Mouse (Mus musculus) brain, adult 2 months (tissue): Measurements from ENCODE around the gene Otoa.

Source experiments
- DNase-seq: peaks from one replicate; pipeline ENCODE4 v3.0.0; 2011; ENCODE audit warnings: low read depth, low spot score

The Otoa gene

DNA sequence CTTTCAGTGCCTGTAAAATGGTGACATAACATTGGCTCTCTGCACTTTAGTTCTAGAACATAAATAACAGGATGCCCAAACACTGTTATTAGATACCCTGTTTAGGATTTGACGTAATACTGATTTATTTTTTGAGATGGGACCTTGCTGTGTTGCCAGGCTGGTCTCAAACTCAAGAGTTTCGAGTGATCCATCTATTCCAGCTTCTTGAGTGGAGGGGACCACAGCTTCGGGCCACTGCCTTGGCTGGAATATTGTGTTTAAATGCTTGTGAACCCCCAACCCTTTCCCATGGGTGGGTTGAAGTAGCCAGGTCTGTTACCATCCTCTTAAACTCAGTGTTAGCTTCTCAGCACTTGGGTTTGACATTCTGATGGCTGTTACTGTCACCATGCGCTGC lies at the start of gene Otoa:
Gene Otoa, plus strand, starts transcription at position 301 of the 400 bp plus-strand sequence.
- DNase-seq: no peak

DNA sequence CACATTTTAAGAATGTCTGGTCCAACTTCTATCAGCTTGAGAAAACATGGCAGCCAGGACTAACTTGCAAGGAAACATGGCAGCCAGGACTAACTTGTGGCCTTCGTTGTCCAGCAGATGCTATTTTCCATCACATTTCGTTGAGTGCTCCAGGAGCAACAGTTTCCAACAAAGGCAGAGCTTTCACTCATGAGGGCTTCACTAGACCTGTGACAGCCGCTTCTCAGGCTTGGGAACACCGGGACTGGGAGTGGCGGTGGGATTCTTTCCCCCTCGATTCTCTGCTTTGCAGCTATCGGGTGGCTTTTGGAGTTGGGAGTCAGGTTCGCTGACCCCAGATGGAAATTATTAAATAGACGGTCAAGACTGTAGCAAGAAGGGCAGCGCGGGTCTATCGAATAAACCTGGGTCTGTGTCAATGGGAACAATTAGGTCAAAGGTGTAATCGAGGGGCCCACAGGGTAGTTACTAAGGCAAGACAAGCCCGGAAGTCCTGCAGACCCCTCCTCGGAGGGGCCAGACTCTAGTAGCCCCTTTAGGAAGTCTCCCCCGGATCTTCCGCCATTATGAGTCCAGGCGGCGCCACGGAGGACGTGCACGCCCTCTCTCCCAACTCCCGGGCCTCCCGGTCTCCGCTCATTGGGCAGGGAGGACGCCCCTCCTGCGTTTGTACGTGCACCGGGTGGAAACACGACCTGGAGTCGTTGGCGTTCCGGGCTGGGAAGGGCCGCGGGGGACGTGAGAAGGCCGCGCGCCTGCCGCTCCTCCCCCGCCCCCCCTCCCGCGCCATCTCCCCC lies 47.4 kb upstream of the Otoa start, which contains the start of gene Mettl9:
Gene Mettl9, plus strand, starts transcription at position 590 of the 797 bp plus-strand sequence.
- peak; percentile 99 for DNase-seq

DNA sequence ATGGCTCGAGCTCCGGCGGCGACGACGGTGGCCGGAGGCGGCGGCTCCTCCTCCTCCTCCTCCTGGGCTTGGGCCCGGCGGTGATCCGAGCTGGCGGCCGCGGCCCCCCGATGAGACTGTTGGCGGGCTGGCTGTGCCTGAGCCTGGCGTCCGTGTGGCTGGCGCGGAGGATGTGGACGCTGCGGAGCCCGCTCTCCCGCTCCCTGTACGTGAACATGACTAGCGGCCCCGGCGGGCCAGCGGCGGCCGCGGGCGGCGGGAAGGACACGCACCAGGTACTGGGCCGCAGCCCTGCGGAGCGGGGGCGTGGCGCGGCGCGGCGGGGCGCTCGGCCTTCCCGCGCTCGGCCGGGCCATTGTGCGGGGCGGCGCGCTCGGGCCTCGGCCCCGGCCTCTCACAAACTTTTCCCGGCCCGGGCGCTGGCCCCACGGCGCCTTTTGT lies 46.7 kb upstream of the Otoa start:
- DNase-seq: peak; percentile 73

GRCm38 (mm10) chr7:121035161-121035721 lies 46.2 kb upstream of the Otoa start:
- peak; percentile 36 for DNase-seq

DNA sequence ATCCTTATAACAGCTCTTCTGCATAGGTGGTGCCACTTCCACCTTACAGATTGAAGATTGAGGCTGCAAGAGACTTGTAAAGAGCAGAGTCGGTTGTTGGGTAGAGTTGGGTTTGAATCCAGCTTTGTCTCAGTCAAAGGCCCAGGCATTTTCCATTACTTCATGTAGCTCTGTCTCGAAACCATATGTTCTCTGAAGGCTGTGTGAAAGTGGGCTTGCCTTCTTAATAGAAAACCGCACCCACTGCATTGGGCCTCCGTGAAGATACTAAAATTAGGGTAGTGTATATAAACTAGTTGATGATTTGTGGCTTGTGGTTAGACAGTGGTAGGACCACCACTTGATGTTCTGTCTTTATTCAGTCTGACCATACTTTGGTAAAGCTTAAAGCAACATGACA lies 40.9 kb upstream of the Otoa start:
- no peak for DNase-seq

- no peak for DNase-seq
These were observed 39.5 kb upstream of the Otoa start for GRCm38 (mm10) chr7:121041989-121042388.

- no peak for DNase-seq
These were observed 38.4 kb upstream of the Otoa start for GRCm38 (mm10) chr7:121043004-121043403.

DNA sequence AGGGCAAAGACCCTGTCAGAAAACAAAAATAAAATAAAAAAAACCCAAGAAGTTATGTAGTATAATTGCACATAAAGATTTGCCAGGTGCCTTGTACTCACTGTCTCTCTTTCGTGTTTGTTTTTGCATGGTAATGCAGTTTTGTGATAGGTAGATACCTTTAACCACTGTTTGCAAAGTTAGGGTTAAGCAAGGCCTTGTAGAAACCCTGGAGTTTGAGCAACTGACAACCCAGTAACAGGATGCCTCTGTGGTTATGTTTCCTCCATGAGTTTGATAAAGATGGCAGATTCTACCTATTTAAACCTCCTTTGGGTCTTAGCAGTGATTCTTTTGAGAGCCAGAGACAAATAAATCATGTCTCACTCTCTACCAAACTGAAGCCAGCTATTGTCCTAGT lies 37.9 kb upstream of the Otoa start:
- DNase-seq: no peak

DNA sequence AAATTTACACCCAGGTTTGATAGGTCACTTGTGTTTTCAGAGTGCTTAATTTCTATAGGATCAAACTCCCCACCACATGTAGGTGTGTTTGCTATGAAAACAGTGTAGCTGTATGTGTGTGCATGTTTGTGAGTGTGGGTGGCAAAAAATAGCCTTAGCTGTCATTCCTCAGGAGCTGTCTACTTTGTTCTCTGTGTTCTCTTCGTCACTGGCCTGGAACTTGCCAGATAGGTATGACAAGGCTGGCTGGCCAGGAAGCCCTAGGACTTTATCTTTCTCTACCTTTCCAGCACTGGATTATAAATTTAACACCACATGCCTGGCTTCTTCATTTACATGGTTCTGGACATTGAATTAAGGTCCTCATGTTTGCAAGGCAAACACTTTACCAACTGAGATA lies 37.2 kb upstream of the Otoa start:
- no peak for DNase-seq

DNA sequence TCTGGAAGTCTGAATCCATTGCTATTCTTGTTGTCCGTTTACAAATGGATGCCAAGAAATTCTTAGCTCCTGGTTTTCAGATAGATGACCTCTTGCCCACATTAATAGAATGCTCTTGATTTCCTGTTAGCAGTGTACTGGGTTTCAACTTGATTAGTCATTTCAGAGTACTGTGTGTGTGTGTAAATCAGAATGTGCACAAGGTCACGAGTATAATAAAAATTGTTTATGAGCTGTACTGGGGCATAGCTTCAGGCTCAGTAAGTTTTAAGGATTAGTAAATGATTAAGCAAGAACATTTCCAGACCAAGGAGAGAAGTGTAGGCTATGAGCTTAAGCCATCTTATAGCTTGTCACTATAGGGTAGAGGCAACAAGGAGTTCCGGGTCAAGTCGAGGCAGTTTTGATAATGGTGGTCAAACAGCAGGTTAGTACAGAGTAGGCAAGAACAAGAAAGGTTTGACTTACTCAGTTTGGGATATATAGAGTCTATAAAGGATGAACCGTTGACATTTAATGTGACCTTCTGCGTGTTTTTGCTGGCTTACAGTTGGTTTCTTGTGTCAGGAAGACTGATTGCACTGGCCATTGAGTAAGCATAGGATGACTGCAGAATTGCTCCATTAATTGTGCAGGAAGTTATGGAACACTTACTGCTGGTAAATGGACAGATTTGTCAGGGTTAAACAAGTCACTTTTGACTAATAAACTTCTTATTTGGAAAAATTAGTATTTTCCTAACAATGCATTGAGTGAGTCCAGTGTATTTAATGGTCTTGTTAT lies 35.6 kb upstream of the Otoa start:
- DNase-seq: no peak

DNA sequence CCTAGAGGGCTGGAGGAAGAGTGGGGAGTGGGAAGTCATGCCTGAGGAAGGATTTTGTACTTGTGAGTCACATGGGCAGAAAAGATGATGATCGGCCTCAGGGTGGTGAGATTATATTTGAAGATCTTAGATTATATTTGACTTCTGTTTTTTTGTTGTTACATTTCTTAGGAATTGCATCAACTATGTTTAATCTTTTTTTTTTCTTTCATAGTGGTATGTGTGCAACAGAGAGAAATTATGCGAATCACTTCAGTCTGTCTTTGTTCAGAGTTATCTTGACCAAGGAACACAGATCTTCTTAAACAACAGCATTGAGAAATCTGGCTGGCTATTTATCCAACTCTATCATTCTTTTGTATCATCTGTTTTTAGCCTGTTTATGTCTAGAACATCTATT lies 33.8 kb upstream of the Otoa start:
- DNase-seq: no peak

DNA sequence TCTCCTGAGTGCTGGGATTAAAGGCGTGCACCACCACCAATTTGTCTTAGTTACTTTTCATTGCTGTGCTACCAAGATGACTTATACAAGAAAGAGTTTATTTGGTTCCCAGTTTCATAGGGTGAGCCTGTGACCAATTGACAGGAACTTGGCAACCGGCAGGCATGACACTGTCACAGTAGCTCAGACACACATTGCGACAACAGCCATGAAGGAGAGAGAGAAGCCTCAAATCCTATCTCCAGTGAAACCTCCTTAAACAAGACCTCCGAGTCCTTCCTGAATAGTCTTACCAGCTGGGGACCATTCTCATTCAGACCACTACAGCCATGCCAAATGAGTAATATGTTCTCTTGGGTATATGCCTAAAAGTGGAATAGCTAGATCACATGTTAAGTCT lies 28.4 kb upstream of the Otoa start:
- DNase-seq: no peak

DNA sequence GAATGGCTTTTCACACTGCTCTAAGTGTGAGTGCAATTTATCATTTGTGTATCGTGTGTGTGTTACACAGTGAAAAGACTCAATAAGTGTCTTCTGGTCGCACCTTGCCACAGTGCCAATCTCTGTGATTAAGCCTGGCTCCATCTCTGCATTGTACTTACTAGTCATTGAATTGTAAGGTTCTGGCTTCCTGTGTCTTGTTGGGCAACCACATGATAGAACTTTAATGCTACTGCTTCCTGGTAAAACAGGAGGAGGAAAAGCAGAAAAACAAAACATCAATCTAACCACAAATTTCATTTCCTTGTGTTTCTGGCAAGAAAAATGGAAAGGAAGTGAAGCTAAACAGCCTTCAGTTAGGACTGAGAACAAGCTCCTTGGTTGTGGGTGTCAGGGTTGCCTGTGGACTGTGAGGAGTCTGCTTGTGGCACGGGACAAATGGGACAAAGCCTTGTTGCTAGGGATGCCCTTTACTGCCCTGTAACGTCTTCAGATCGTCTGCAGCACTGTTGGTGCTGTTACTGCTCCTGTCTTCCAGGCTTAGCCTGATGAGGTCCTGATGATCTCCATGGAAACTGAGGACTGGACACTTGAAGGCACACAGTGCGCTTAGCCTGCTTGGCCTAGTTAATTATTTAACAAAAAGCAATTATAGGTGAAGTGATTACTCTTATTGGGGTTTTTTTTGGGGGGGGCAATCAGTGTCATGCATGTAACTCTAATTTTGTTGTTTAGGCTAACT lies 21.8 kb upstream of the Otoa start:
- DNase-seq: no peak

DNA sequence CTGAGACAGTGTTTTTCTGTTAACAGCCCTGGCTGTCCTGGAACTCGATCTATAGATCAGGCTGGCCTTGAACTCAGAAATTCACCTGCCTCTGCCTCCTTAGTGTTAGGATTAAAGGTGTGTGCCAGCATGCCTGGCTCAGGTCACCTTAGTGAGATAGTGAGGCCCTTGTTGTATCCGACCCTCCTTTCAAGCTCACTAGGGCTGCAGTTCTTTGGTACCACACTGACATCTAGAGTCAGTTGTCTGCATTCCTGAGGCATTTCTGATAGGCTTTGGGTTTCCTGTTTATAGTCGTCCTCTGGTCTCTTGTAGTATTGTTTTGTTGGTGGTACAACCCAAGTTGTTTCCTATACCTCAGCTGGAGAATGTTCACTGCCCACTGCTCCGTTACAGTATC lies 17.1 kb upstream of the Otoa start:
- peak; percentile 58 for DNase-seq

DNA sequence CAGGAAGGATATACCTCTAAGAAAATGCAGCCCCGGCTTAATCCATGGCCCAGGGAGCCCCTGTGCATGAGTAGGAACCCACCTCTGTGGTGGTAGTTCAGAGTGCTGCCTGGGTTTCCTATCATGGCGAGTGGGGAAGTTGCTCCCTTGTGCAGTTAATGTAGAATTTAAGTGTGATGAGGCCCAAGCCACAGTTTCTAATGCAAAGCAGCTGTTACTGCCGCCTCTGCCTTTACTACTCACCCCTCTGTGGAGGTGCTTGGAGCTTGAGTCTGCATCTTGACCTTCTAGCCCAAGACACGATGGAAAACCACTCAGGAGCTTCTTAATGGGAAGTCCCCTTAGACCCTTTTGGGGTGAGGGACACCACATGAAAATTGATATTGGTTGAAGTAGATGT lies 10.2 kb upstream of the Otoa start:
- DNase-seq: no peak

GRCm38 (mm10) chr7:121072506-121072905 lies 8.9 kb upstream of the Otoa start:
- DNase-seq: no peak

GRCm38 (mm10) chr7:121074281-121074680 lies 7.2 kb upstream of the Otoa start, which contains the start of gene Igsf6:
Igsf6 (minus strand) TSS chr7:121074572.
- DNase-seq: no peak

GRCm38 (mm10) chr7:121074801-121075400 lies 6.5 kb upstream of the Otoa start:
- no peak for DNase-seq

DNA sequence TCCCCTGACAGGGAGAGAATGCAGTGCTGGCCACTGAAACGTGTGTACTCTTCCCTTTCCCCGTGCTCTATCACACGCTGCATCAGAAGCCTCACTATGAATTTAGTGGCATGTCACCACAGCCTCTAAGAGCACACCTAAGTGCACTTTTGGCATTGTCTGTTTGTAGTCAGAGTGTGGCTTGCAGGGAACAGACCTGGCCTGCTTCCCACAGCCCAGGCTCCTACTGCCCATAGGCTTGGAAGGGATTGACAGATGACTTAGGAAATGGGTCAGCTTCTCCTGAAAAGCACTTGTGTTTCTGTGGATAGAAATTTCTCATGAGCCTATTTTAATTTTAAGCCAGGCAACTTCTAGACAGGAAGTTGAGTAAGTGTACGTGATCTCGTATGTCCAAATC lies 6.0 kb upstream of the Otoa start:
- peak; percentile 45 for DNase-seq

GRCm38 (mm10) chr7:121077311-121077710 lies 4.1 kb upstream of the Otoa start:
- DNase-seq: no peak

DNA sequence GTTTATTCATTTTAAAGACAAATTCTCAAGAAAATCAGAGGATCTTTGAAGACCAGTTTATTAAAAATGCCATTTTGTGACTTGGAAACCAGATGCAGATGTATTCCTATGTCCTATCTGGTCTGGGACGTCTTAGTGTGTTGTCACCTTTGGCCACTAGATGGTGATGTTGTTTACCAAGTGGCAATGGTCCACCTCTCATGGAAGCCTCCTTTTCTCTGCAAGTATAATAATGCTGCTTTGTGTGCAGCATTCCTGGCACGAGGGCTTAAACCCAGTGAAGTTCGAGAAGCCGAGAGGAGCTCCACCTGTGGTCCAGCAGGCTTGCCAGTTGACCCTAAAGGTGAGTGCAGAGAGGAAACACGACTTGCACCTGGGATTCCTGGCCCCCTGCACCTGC lies 3.6 kb upstream of the Otoa start:
- peak; percentile 87 for DNase-seq
